Mouse (Mus musculus): ENCODE measurements at regions not wholly inside any gene's neighbourhood (a gene's known extent, or its start where the extent isn't known, plus 50 kb on each side); places are given as distances from the start of the nearest gene placed in this dataset.

DNA sequence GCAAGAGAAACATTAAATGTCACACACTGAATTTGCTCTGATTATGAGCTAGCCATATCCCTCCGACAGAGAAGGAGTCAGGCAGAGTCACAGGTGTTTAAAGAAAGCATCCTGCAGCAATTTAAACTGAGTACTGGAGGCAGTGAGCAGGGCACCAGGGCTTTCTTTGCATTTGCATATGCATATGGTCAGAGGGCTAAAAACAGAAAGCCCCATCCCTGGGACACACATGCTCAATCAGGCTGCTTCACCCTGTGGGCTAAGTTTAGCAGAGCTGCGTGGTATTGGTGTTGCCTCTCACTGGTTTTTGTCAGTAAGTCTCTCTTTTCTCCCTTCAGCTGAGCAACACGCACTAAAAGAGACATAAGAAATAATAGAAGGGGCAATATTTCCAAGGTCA, 289.9 kb upstream of the Rps6ka3 start:
- H3K4me2 ChIP-seq (ENCODE audit: low read length): no peak overlapping the region
- no peaks in the 10 kb centered on the region for H3K36me3 ChIP-seq (ENCODE audit: control insufficient read depth, insufficient read depth)
- no peak overlapping the region for H3K9ac ChIP-seq (replicated peaks; ENCODE audit: low read depth, low read length)
- H3K9me3 ChIP-seq (ENCODE audit: control insufficient read depth, low read length): no peaks in the 10 kb centered on the region
- 54% methylated on average over 3 of the region's 3 CpGs for WGBS
- H3K4me1 ChIP-seq (replicated peaks; ENCODE audit: control insufficient read depth, insufficient read depth, low read length): peaks cover 6% of the 10 kb centered on the region
- H3K27me3 ChIP-seq (replicated peaks; ENCODE audit: control insufficient read depth, insufficient read depth, low read length): no peaks in the 10 kb centered on the region
- no peak overlapping the region for H3K27ac ChIP-seq (ENCODE audit: low read length)
- no peak overlapping the region for H3K4me3 ChIP-seq (replicated peaks; ENCODE audit: low read length)
- no peak for ATAC-seq

DNA sequence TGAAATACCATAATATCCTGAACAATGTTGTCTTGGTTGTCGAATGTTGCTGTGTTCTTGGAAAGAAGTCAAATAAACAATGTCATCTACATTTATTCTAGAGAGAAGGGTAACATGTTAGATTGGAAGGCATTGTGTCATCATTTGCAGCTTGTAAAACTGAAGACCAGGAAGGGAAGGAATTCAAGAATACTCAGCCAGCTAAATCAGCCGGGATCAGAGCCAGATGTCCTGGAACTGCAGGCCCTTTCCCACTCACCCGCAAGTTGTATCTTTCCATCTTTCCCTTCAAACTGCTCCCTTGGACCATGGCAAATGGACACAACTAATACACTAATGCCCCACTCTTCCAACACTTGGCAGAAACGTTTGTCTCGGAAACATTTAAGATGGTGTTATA, 288.7 kb upstream of the Rps6ka3 start:
- 38% methylated on average over 5 of the region's 5 CpGs for WGBS
- Histone ChIP-seq H3K4me1 (replicated peaks; ENCODE audit: control insufficient read depth, insufficient read depth, low read length) (peaks cover 6% of the 10 kb centered on the region), H3K9me3 (ENCODE audit: control insufficient read depth, low read length) (no peaks in the 10 kb centered on the region), H3K27ac (ENCODE audit: low read length) (no peak overlapping the region), H3K4me3 (replicated peaks; ENCODE audit: low read length) (no peak overlapping the region), H3K27me3 (replicated peaks; ENCODE audit: control insufficient read depth, insufficient read depth, low read length) (no peaks in the 10 kb centered on the region), H3K4me2 (ENCODE audit: low read length) (peak overlapping the region; percentile 24; the same call in 1 of the 2 replicates), H3K9ac (replicated peaks; ENCODE audit: low read depth, low read length) (no peak overlapping the region), H3K36me3 (ENCODE audit: control insufficient read depth, insufficient read depth) (no peaks in the 10 kb centered on the region)
- ATAC-seq: no peak

- Histone ChIP-seq H3K36me3 (ENCODE audit: control insufficient read depth, insufficient read depth) (no peaks in the 10 kb centered on the region), H3K4me1 (replicated peaks; ENCODE audit: control insufficient read depth, insufficient read depth, low read length) (peaks cover 6% of the 10 kb centered on the region), H3K4me3 (replicated peaks; ENCODE audit: low read length) (no peak overlapping the region), H3K27me3 (replicated peaks; ENCODE audit: control insufficient read depth, insufficient read depth, low read length) (no peaks in the 10 kb centered on the region), H3K9me3 (ENCODE audit: control insufficient read depth, low read length) (no peaks in the 10 kb centered on the region), H3K9ac (replicated peaks; ENCODE audit: low read depth, low read length) (no peak overlapping the region), H3K27ac (ENCODE audit: low read length) (no peak overlapping the region), H3K4me2 (ENCODE audit: low read length) (peak overlapping the region; percentile 24; the same call in 1 of the 2 replicates)
- no peak for ATAC-seq
- WGBS: 23% methylated on average over 14 of the region's 14 CpGs
Measured at GRCm38 (mm10) chrX:158921838-158922450, 288.2 kb upstream of the Rps6ka3 start.

- peak; percentile 58 for ATAC-seq
- Histone ChIP-seq H3K9me3 (ENCODE audit: control insufficient read depth, low read length) (no peaks in the 10 kb centered on the region), H3K27me3 (replicated peaks; ENCODE audit: control insufficient read depth, insufficient read depth, low read length) (no peaks in the 10 kb centered on the region), H3K36me3 (ENCODE audit: control insufficient read depth, insufficient read depth) (no peaks in the 10 kb centered on the region), H3K4me2 (ENCODE audit: low read length) (peak overlapping the region; percentile 53), H3K4me1 (replicated peaks; ENCODE audit: control insufficient read depth, insufficient read depth, low read length) (peaks cover 6% of the 10 kb centered on the region), H3K4me3 (replicated peaks; ENCODE audit: low read length) (peak overlapping the region; percentile 29), H3K9ac (replicated peaks; ENCODE audit: low read depth, low read length) (peak overlapping the region; percentile 19), H3K27ac (ENCODE audit: low read length) (no peak overlapping the region; the same call in 1 of the 2 replicates)
- 23% methylated on average over 14 of the region's 14 CpGs for WGBS
Measured at GRCm38 (mm10) chrX:158923081-158923561, 287.0 kb upstream of the Rps6ka3 start.

DNA sequence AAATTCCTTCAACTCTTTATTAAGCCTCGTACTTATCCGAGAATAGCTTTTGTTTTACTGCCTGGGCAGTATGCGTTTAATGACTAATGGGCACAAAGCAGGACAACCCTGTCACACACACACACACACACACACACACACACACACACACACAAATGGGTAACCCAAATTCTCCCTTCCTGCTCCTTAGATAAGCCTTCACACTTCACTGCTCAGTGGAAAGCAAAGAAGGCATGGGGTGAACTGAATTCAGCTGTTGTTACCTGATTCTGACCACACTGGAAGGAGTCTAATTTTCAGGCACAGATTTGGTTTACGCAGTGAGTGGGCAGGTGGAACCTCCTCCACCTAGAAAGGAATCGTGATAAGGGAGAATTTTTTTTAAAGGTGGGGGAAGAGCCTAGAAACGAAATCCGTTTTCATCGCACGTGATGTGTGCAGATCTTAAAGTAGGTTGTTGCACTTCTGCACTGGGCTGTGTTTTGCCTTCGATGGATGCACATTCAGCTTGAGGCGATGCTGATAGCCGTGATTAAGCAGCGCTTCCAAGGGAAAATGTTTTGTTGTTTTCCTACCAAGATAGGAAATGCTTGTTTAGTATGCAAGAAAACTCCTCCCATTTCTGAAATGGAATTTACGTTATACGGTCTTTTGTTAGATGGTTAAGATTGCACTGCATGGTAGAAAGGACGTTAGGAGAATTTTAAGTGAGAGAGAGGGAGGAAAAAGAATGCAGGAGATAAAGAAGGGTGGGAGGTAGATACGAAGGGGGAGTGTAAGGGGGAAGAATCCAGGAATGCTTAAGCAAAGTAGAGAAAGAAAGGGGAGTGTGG, 286.2 kb upstream of the Rps6ka3 start:
- H3K9me3 ChIP-seq (ENCODE audit: control insufficient read depth, low read length): no peaks in the 10 kb centered on the region
- peaks cover 6% of the 10 kb centered on the region for H3K4me1 ChIP-seq (replicated peaks; ENCODE audit: control insufficient read depth, insufficient read depth, low read length)
- peak; percentile 39 for ATAC-seq
- peak overlapping the region; percentile 54 for H3K9ac ChIP-seq (replicated peaks; ENCODE audit: low read depth, low read length)
- peak overlapping the region; percentile 53 for H3K4me2 ChIP-seq (ENCODE audit: low read length)
- no peaks in the 10 kb centered on the region for H3K27me3 ChIP-seq (replicated peaks; ENCODE audit: control insufficient read depth, insufficient read depth, low read length)
- no peaks in the 10 kb centered on the region for H3K36me3 ChIP-seq (ENCODE audit: control insufficient read depth, insufficient read depth)
- H3K27ac ChIP-seq (ENCODE audit: low read length): peak overlapping the region; percentile 33
- peak overlapping the region; percentile 29 for H3K4me3 ChIP-seq (replicated peaks; ENCODE audit: low read length)
- WGBS: 26% methylated on average over 17 of the region's 17 CpGs

- peaks cover 6% of the 10 kb centered on the region for H3K4me1 ChIP-seq (replicated peaks; ENCODE audit: control insufficient read depth, insufficient read depth, low read length)
- WGBS: 20% methylated on average over 6 of the region's 6 CpGs
- ATAC-seq: peak; percentile 52
Measured at GRCm38 (mm10) chrX:158924490-158925398, 285.4 kb upstream of the Rps6ka3 start.

DNA sequence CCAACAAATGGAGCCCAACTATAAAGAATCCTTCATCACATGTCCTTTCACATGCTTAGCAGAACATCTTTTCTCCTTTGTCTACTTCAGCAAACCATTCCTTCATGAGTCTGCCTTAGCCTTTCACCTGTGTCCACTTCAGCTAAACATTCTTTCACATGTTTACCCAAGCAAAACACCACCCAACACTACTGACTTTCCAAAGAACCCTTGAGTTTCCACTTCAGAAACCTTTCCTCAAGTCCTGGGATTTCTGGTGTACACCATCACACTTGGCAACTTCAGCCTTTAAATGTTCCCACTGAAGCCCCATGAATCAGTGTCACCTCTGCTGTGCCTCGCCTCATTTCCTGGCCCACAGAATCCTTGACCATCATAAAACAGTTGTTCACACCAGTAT, 278.2 kb upstream of the Rps6ka3 start:
- H3K27ac ChIP-seq (ENCODE audit: low read length): no peak overlapping the region
- no peak overlapping the region for H3K4me2 ChIP-seq (ENCODE audit: low read length)
- H3K9me3 ChIP-seq (ENCODE audit: control insufficient read depth, low read length): no peaks in the 10 kb centered on the region
- ATAC-seq: no peak
- no peaks in the 10 kb centered on the region for H3K36me3 ChIP-seq (ENCODE audit: control insufficient read depth, insufficient read depth)
- H3K4me3 ChIP-seq (replicated peaks; ENCODE audit: low read length): no peak overlapping the region
- H3K4me1 ChIP-seq (replicated peaks; ENCODE audit: control insufficient read depth, insufficient read depth, low read length): no peaks in the 10 kb centered on the region
- no peaks in the 10 kb centered on the region for H3K27me3 ChIP-seq (replicated peaks; ENCODE audit: control insufficient read depth, insufficient read depth, low read length)
- WGBS: 76% methylated on average over 1 of the region's 1 CpGs
- H3K9ac ChIP-seq (replicated peaks; ENCODE audit: low read depth, low read length): no peak overlapping the region

More at GRCm38 (mm10) chrX:158924490-158925398, 285.4 kb upstream of the Rps6ka3 start:
- no peaks in the 10 kb centered on the region for H3K27me3 ChIP-seq (replicated peaks; ENCODE audit: control insufficient read depth, insufficient read depth, low read length)
- no peaks in the 10 kb centered on the region for H3K9me3 ChIP-seq (ENCODE audit: control insufficient read depth, low read length)
- peak overlapping the region; percentile 54 for H3K9ac ChIP-seq (replicated peaks; ENCODE audit: low read depth, low read length)
- peak overlapping the region; percentile 53 for H3K4me2 ChIP-seq (ENCODE audit: low read length)
- peak overlapping the region; percentile 33 for H3K27ac ChIP-seq (ENCODE audit: low read length)
- no peaks in the 10 kb centered on the region for H3K36me3 ChIP-seq (ENCODE audit: control insufficient read depth, insufficient read depth)
- H3K4me3 ChIP-seq (replicated peaks; ENCODE audit: low read length): peak overlapping the region; percentile 29

GRCm38 (mm10) chrX:158947191-158947590, 262.9 kb upstream of the Rps6ka3 start:
- Histone ChIP-seq H3K4me1 (replicated peaks; ENCODE audit: control insufficient read depth, insufficient read depth, low read length) (no peaks in the 10 kb centered on the region), H3K9ac (replicated peaks; ENCODE audit: low read depth, low read length) (no peak overlapping the region), H3K27ac (ENCODE audit: low read length) (no peak overlapping the region), H3K27me3 (replicated peaks; ENCODE audit: control insufficient read depth, insufficient read depth, low read length) (no peaks in the 10 kb centered on the region), H3K4me3 (replicated peaks; ENCODE audit: low read length) (no peak overlapping the region), H3K4me2 (ENCODE audit: low read length) (no peak overlapping the region), H3K36me3 (ENCODE audit: control insufficient read depth, insufficient read depth) (no peaks in the 10 kb centered on the region), H3K9me3 (ENCODE audit: control insufficient read depth, low read length) (no peaks in the 10 kb centered on the region)
- 42% methylated on average over 4 of the region's 4 CpGs for WGBS
- ATAC-seq: peak; percentile 31; the same call in 1 of the 2 replicates

- no peak overlapping the region for H3K27ac ChIP-seq (ENCODE audit: low read length)
- H3K36me3 ChIP-seq (ENCODE audit: control insufficient read depth, insufficient read depth): no peaks in the 10 kb centered on the region
- no peak for ATAC-seq
- no peaks in the 10 kb centered on the region for H3K4me1 ChIP-seq (replicated peaks; ENCODE audit: control insufficient read depth, insufficient read depth, low read length)
- no peaks in the 10 kb centered on the region for H3K9me3 ChIP-seq (ENCODE audit: control insufficient read depth, low read length)
- H3K27me3 ChIP-seq (replicated peaks; ENCODE audit: control insufficient read depth, insufficient read depth, low read length): no peaks in the 10 kb centered on the region
- H3K4me3 ChIP-seq (replicated peaks; ENCODE audit: low read length): no peak overlapping the region
- 63% methylated on average over 5 of the region's 5 CpGs for WGBS
- H3K4me2 ChIP-seq (ENCODE audit: low read length): no peak overlapping the region
- H3K9ac ChIP-seq (replicated peaks; ENCODE audit: low read depth, low read length): no peak overlapping the region
Measured at GRCm38 (mm10) chrX:158971726-158972125, 238.4 kb upstream of the Rps6ka3 start.
